Mouse (Mus musculus): Measurements from ENCODE around the gene Gm10197.
A peak's percentile ranks its signal among the peaks of the same experiment; 100 is the strongest.

Gm10197 gene

GRCm38 (mm10) chr19:53359160-53360033 is 12.2 kb downstream of the Gm10197 start:
- peak in 1 of 2 experiments; percentile 34 for DNase-seq (ENCODE audit: low spot score in 2 of 2)

- DNase-seq (ENCODE audit: low spot score in 2 of 2): no peak
Measured at GRCm38 (mm10) chr19:53355065-53355464, 16.5 kb downstream of the Gm10197 start.

- no peak for DNase-seq (ENCODE audit: low spot score in 2 of 2)
Measured at GRCm38 (mm10) chr19:53354271-53355000, 17.1 kb downstream of the Gm10197 start.

- DNase-seq (ENCODE audit: low spot score in 2 of 2): no peak
Measured at GRCm38 (mm10) chr19:53353864-53354263, 17.7 kb downstream of the Gm10197 start.

GRCm38 (mm10) chr19:53345766-53346165 is 25.8 kb downstream of the Gm10197 start:
- DNase-seq (ENCODE audit: low spot score in 2 of 2): no peak

GRCm38 (mm10) chr19:53344062-53344461 is 27.5 kb downstream of the Gm10197 start:
- DNase-seq (ENCODE audit: low spot score in 2 of 2): no peak

- DNase-seq (ENCODE audit: low spot score in 2 of 2): no peak
Measured at GRCm38 (mm10) chr19:53343174-53343881, 28.2 kb downstream of the Gm10197 start.

GRCm38 (mm10) chr19:53340423-53340822 is 31.1 kb downstream of the Gm10197 start:
- DNase-seq (ENCODE audit: low spot score in 2 of 2): no peak

- no peak for DNase-seq (ENCODE audit: low spot score in 2 of 2)
Measured at GRCm38 (mm10) chr19:53335241-53335640, 36.3 kb downstream of the Gm10197 start.

- DNase-seq (ENCODE audit: low spot score in 2 of 2): no peak
Measured at GRCm38 (mm10) chr19:53333730-53334129, 37.8 kb downstream of the Gm10197 start.

GRCm38 (mm10) chr19:53331882-53332500 is 39.6 kb downstream of the Gm10197 start:
- no peak for DNase-seq (ENCODE audit: low spot score in 2 of 2)

GRCm38 (mm10) chr19:53329992-53330381 is 41.6 kb downstream of the Gm10197 start:
- DNase-seq (ENCODE audit: low spot score in 2 of 2): peak; percentile 70 to 75

GRCm38 (mm10) chr19:53329221-53329991 is 42.2 kb downstream of the Gm10197 start:
- DNase-seq (ENCODE audit: low spot score in 2 of 2): peak; percentile 86 to 87

GRCm38 (mm10) chr19:53328116-53328515 is 43.5 kb downstream of the Gm10197 start:
- no peak for DNase-seq (ENCODE audit: low spot score in 2 of 2)

GRCm38 (mm10) chr19:53325578-53326295 is 45.8 kb downstream of the Gm10197 start:
- peak; percentile 59 to 77 for DNase-seq (ENCODE audit: low spot score in 2 of 2)

GRCm38 (mm10) chr19:53324866-53325265 is 46.7 kb downstream of the Gm10197 start:
- DNase-seq (ENCODE audit: low spot score in 2 of 2): no peak

- DNase-seq (ENCODE audit: low spot score in 2 of 2): no peak
Measured at GRCm38 (mm10) chr19:53322438-53323048, 49.0 kb downstream of the Gm10197 start.
